Mouse (Mus musculus): ENCODE data around the gene 4930453N24Rik.

The 4930453N24Rik gene

GRCm38 (mm10) chr16:64719096-64719495 lies 51.9 kb downstream of the 4930453N24Rik start:
- no peak for DNase-seq

- no peak for DNase-seq
Observed at GRCm38 (mm10) chr16:64717814-64718213, 53.1 kb downstream of the 4930453N24Rik start.

GRCm38 (mm10) chr16:64711816-64712215 lies 59.1 kb downstream of the 4930453N24Rik start:
- peak; percentile 96 to 97 for DNase-seq

Data from cerebellum, postnatal 10 days (tissue).